Mouse (Mus musculus) embryonic facial prominence, embryonic 13.5 days (tissue): ENCODE measurements around the gene Socs1. TPM values are rescaled to one million over a fixed set of nuclear protein-coding genes. Genes with fewer than 3 reads are reported as not detected.

Experiments
- ATAC-seq: fragments of 200-750 bp; cut with Nextera tagmentation; 2 replicates; pipeline ENCODE4 v1.8.0; 2017; ENCODE audit warnings: low read depth; ENCODE audit not compliant: insufficient number of reproducible peaks, insufficient read depth, low FRiP score, low TSS enrichment
- H3K27ac ChIP-seq: fragments of 300-500 bp; sonication (generic); 2 replicates; pipeline ENCODE4 v1.5.1; 2015; ENCODE audit warnings: moderate library complexity, mild to moderate bottlenecking, inconsistent platforms
- H3K27me3 ChIP-seq: fragments of 300-500 bp; sonication (generic); 2 replicates; pipeline ENCODE4 v1.6.1; 2015; ENCODE audit warnings: mild to moderate bottlenecking, inconsistent platforms
- H3K36me3 ChIP-seq: fragments of 300-500 bp; sonication (generic); 2 replicates; pipeline ENCODE4 v1.6.1; 2015; ENCODE audit warnings: mild to moderate bottlenecking, inconsistent platforms
- H3K4me1 ChIP-seq: fragments of 300-500 bp; sonication (generic); 2 replicates; pipeline ENCODE4 v1.6.1; 2015; ENCODE audit warnings: inconsistent platforms
- H3K4me2 ChIP-seq: fragments of 300-500 bp; sonication (generic); 2 replicates; pipeline ENCODE4 v1.6.1; 2015; ENCODE audit warnings: moderate library complexity, mild to moderate bottlenecking, inconsistent platforms
- H3K4me3 ChIP-seq: fragments of 300-500 bp; sonication (generic); 2 replicates; pipeline ENCODE4 v1.5.1; 2015; ENCODE audit warnings: mild to moderate bottlenecking, inconsistent platforms
- H3K9ac ChIP-seq: fragments of 300-500 bp; sonication (generic); 2 replicates; pipeline ENCODE4 v1.6.1; 2015; ENCODE audit warnings: mild to moderate bottlenecking, inconsistent platforms
- H3K9me3 ChIP-seq: fragments of 300-500 bp; sonication (generic); 2 replicates; pipeline ENCODE4 v1.6.1; 2016; ENCODE audit warnings: inconsistent platforms
- WGBS: fragments of 180-500 bp; shearing (Covaris S2); methylation state at CpG from one replicate; pipeline ENCODE4 v1.1.7; 2015; ENCODE audit warnings: mixed read lengths; 5-methylcytosine and 5-hydroxymethylcytosine counted together
- polyA plus RNA-seq: library from polyadenylated mRNA; unstranded; fragments of >200 nt; fragmentation: Nextera tagmentation; extraction: Ambion mirVana; gene quantifications from 2 replicates; pipeline ENCODE4 v1.2.1, GENCODE M21; 2015

The Socs1 gene
- polyA plus RNA-seq, 1 experiment from 2014 or later, result 15.4 TPM

- Histone ChIP-seq H3K9me3 (no peaks in the 10 kb centered on the region), H3K4me3 (no peak overlapping the region), H3K9ac (no peak overlapping the region), H3K27ac (no peak overlapping the region), H3K36me3 (no peaks in the 10 kb centered on the region), H3K4me1 (peaks cover 11% of the 10 kb centered on the region), H3K4me2 (no peak overlapping the region), H3K27me3 (no peaks in the 10 kb centered on the region)
- ATAC-seq, result no peak
- 78% methylated on average over 4 of the region's 4 CpGs for WGBS
Observed at GRCm38 (mm10) chr16:10774726-10775125, 10.6 kb downstream of the Socs1 start.

DNA sequence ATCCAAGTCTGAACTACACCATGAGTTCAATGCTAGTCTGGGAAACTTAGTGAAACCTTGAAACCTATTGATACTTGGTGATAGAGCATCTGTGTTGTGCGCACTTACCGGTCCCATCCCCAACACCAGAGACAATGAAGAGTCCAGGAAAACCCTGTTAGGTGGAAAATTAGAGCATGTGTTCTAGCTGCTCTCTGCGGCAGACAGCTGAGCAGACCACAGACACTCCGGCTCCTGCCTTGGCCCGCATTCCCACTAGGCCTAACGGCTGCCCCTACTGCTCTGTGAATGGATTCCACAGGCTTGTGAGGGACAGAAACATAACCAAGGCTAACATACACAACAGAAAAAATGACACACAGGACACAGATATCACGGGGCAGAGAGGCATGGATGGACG, 11.8 kb downstream of the Socs1 start:
- Histone ChIP-seq H3K27me3 (no peaks in the 10 kb centered on the region), H3K27ac (no peak overlapping the region), H3K36me3 (no peaks in the 10 kb centered on the region), H3K9ac (no peak overlapping the region), H3K4me1 (peaks cover 18% of the 10 kb centered on the region), H3K4me3 (no peak overlapping the region), H3K4me2 (no peak overlapping the region), H3K9me3 (no peaks in the 10 kb centered on the region)
- WGBS, result 62% methylated on average over 8 of the region's 8 CpGs
- no peak for ATAC-seq

DNA sequence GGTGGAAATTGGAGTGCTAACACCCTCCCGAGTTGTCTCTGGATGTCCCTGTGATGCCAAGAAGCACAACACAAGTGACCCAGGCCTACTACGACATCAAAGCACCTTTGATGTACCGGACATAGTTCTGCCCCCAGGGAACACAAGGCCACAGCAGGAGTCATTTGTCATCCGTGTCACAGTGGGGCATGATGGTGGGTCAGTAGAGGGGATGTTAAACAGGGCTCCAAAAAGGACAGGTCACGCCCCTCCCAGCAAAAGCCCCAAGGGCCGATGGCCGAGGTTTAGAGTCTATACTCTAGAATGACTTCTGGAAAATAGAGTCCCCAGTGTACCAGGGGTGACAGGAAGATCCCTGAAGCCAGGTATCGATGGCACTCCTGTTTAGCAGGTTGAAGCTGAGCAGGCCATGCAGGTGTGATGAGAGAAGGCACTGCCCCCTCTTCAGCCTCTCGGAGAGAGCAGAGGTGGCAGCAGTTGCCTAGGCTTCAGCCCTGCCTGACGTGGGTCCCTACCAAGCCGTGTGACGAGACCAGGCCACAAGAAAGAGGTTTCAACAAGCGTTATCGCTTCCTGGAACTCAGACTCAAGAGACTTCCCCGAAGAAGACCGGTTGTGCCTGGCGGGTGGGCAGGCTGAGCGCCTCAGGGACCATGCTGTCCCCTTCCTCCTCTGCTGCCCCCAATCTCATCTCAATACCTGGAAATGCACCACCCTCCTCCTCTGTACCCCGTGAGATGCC, 13.4 kb downstream of the Socs1 start:
- no peaks in the 10 kb centered on the region for H3K36me3 ChIP-seq
- no peaks in the 10 kb centered on the region for H3K27me3 ChIP-seq
- no peak for ATAC-seq
- H3K9ac ChIP-seq, result no peak overlapping the region
- WGBS, result 62% methylated on average over 19 of the region's 19 CpGs
- peaks cover 19% of the 10 kb centered on the region for H3K4me1 ChIP-seq
- no peak overlapping the region for H3K27ac ChIP-seq
- H3K4me3 ChIP-seq, result no peak overlapping the region
- no peaks in the 10 kb centered on the region for H3K9me3 ChIP-seq
- H3K4me2 ChIP-seq, result no peak overlapping the region

DNA sequence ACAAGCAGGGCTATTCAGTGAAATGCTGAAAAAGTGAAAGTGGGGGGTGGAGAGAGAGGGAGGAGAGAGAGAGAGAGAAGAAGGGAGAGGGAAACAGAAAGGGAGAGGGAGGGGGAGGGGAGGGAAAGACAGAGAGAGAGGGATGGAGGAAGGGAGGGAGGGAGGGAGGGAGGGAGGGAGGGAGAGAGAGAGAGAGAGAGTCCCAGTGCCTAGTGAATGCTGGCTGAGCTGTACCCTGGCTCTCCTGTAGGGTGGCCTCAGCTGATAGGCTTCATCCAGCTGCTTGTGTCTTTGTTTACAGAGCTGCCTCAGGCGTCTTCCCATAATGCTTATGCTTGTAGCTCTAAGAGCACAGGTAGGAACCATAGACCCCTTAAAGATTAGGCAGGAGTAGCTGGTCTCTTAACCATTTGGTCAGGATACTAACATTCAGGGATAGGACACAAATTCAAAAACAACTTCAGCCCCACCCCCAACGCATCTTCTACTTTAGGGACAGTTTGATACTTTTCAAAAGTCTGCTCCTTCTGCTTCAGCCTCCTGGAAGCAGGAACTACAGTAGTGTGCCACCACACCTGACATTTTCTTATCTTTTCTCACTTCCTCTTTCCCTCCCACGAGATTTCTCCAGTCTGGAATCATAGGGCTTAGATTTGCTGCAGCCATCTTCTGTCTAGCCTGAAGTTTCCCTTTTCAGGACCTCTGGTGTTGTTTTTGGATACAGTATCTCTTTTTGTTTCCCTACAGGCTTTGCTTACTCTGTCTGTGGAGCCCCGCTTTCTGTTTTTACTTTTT, 14.6 kb downstream of the Socs1 start:
- H3K4me1 ChIP-seq, result peaks cover 19% of the 10 kb centered on the region
- H3K9ac ChIP-seq, result no peak overlapping the region
- H3K4me3 ChIP-seq, result no peak overlapping the region
- no peaks in the 10 kb centered on the region for H3K27me3 ChIP-seq
- H3K9me3 ChIP-seq, result no peaks in the 10 kb centered on the region
- H3K27ac ChIP-seq, result 0 out of 2 replicates have a peak overlapping the region, but pooled peaks have one; percentile 39
- no peak for ATAC-seq
- H3K36me3 ChIP-seq, result no peaks in the 10 kb centered on the region
- 38% methylated on average over 4 of the region's 4 CpGs for WGBS
- no peak overlapping the region for H3K4me2 ChIP-seq

GRCm38 (mm10) chr16:10769661-10770060, 15.7 kb downstream of the Socs1 start:
- Histone ChIP-seq H3K9ac (no peak overlapping the region), H3K4me1 (peaks cover 19% of the 10 kb centered on the region), H3K4me3 (no peak overlapping the region), H3K27ac (no peak overlapping the region), H3K9me3 (no peaks in the 10 kb centered on the region), H3K27me3 (no peaks in the 10 kb centered on the region), H3K4me2 (no peak overlapping the region), H3K36me3 (no peaks in the 10 kb centered on the region)
- 30% methylated on average over 2 of the region's 2 CpGs for WGBS
- ATAC-seq, result no peak

GRCm38 (mm10) chr16:10768821-10769220, 16.5 kb downstream of the Socs1 start:
- no peak overlapping the region for H3K9ac ChIP-seq
- H3K9me3 ChIP-seq, result no peaks in the 10 kb centered on the region
- H3K36me3 ChIP-seq, result no peaks in the 10 kb centered on the region
- H3K27me3 ChIP-seq, result no peaks in the 10 kb centered on the region
- WGBS, result 44% methylated on average over 9 of the region's 9 CpGs
- H3K4me3 ChIP-seq, result no peak overlapping the region
- no peak overlapping the region for H3K4me2 ChIP-seq
- H3K27ac ChIP-seq, result no peak overlapping the region
- no peak for ATAC-seq
- H3K4me1 ChIP-seq, result peaks cover 19% of the 10 kb centered on the region

DNA sequence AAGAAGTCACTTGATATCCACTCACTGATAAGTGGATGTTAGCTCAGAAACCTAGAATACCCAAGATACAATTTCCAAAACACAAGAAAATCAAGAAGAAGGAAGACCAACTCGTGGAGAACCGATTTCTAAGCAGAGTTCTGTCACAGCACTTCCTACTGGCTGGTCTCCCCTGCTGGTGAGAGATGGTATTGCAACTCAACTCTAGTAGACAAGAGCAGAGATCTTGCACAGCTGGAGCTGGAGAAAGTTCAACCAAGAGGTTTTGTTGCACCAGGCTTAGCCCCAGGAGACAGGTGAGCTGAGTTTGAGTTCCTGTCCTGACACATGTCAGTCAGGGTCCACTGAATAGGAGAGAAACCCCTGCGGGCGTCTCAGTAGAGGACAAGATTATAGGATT, 18.2 kb downstream of the Socs1 start:
- Histone ChIP-seq H3K36me3 (no peaks in the 10 kb centered on the region), H3K9ac (no peak overlapping the region), H3K27ac (no peak overlapping the region), H3K4me1 (peaks cover 19% of the 10 kb centered on the region), H3K4me2 (no peak overlapping the region), H3K27me3 (no peaks in the 10 kb centered on the region), H3K9me3 (no peaks in the 10 kb centered on the region), H3K4me3 (no peak overlapping the region)
- no peak for ATAC-seq
- 35% methylated on average over 4 of the region's 4 CpGs for WGBS

DNA sequence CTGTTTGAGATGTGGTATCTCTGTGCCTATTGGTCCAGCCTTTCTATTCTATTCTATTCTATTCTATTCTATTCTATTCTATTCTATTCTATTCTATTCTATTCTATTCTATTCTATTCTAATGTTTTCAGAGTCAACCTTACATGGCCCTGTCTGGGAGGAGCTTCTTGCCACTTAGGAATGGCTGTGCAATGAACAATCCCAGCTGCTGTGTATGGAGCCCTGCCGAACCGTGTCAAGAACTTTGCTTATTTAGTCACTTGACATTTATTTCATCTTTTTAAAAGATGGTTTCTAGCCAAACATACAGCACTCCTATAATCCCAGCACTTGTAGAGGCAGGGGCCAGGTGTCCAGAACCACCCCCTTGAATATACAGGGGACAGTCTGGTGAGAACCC, 21.0 kb downstream of the Socs1 start:
- Histone ChIP-seq H3K4me1 (peaks cover 4% of the 10 kb centered on the region; the same call in 1 of the 2 replicates), H3K4me3 (no peak overlapping the region), H3K4me2 (no peak overlapping the region), H3K27ac (no peak overlapping the region), H3K27me3 (no peaks in the 10 kb centered on the region), H3K9me3 (no peaks in the 10 kb centered on the region), H3K36me3 (no peaks in the 10 kb centered on the region), H3K9ac (no peak overlapping the region)
- no peak for ATAC-seq
- WGBS, result 65% methylated on average over 2 of the region's 2 CpGs

DNA sequence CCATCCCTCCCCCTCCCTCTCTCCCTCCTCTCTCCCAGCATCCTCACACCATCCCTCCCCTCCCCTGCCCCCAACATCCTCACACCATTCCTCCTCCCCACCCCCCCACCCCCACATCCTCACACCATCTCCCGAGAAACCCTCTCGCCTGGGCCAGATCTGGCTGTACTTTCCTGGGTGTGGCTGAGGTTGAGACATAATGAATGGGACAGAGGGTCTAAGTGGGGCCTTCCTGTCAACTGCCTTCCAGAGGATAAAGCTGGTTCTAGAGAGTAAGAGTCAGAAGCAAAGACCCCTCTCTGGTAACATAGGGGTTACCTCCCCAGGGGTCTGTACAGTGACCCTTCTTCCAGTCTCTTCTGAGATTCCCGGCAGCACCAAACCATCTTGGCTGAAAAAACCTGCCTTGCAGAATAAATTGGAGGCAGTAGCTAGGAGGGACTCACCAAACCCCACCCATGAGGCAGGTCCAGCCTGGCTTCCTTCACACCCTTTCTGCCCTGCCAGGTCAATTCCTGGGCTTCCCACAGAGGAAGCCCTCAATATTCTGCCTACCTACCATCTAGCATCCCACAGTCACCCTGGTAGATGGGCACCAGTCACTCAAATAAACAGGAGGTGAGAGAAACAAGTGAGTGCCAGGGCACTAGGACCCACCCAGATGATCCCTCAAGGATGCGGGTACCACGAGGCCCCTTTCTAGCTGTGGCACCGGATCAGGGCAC, 21.6 kb downstream of the Socs1 start:
- no peak for ATAC-seq
- Histone ChIP-seq H3K4me2 (no peak overlapping the region), H3K9ac (no peak overlapping the region), H3K27ac (no peak overlapping the region), H3K9me3 (no peaks in the 10 kb centered on the region), H3K27me3 (no peaks in the 10 kb centered on the region), H3K4me1 (peaks cover 2% of the 10 kb centered on the region; the same call in 1 of the 2 replicates), H3K4me3 (no peak overlapping the region), H3K36me3 (no peaks in the 10 kb centered on the region)
- WGBS, result 60% methylated on average over 6 of the region's 6 CpGs

DNA sequence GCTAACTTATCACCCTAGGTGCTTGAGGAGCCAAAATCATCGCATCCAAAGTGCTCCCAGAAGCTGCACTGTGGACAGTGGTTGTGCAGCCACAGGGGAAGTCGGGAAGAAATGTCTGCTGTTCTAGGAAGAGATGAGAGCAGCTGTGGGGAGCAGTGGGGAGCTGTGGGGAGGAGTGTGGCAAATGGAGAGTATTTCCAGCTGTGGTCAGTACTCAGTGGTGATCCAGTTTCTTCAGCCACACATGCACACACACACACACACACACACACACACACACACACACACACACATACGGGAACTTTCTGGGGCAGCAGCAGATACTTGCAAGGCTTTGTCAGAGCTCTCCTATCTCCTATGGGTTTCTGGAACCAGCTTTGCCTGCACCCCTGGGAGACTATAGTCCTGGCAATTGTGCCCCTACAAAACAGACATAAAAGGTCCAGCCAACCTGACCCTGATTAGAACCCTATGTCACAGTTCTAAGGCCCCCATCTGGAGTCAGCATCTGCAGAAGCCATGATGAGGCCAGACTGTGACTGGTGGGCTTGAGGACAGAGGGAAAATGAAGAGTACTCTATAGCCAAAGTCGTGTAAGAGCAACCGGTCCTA, 22.7 kb downstream of the Socs1 start:
- ATAC-seq, result no peak
- Histone ChIP-seq H3K4me1 (no peaks in the 10 kb centered on the region), H3K27ac (no peak overlapping the region), H3K9me3 (no peaks in the 10 kb centered on the region), H3K36me3 (no peaks in the 10 kb centered on the region), H3K4me3 (no peak overlapping the region), H3K9ac (no peak overlapping the region), H3K4me2 (no peak overlapping the region), H3K27me3 (no peaks in the 10 kb centered on the region)
- WGBS, result 75% methylated on average over 5 of the region's 5 CpGs

GRCm38 (mm10) chr16:10761182-10761581, 24.2 kb downstream of the Socs1 start:
- H3K4me3 ChIP-seq, result no peak overlapping the region
- 56% methylated on average over 8 of the region's 8 CpGs for WGBS
- H3K27me3 ChIP-seq, result no peaks in the 10 kb centered on the region
- H3K9ac ChIP-seq, result no peak overlapping the region
- no peaks in the 10 kb centered on the region for H3K36me3 ChIP-seq
- ATAC-seq, result no peak
- no peaks in the 10 kb centered on the region for H3K4me1 ChIP-seq
- H3K27ac ChIP-seq, result no peak overlapping the region
- no peaks in the 10 kb centered on the region for H3K9me3 ChIP-seq
- no peak overlapping the region for H3K4me2 ChIP-seq
